Mouse (Mus musculus) spleen, postnatal 0 days (tissue): ENCODE data around the gene Mab21l2. TPM values are rescaled to one million over a fixed set of nuclear protein-coding genes. Genes with fewer than 3 reads are reported as not detected.

ENCODE experiments used
- polyA plus RNA-seq: library from polyadenylated mRNA; unstranded; fragments of >200 nt; fragmentation: Nextera tagmentation; extraction: Ambion mirVana; gene quantifications from 2 replicates; pipeline ENCODE4 v1.2.1, GENCODE M21; 2015

Gene Mab21l2
- 0.21 and 0.24 TPM in 2 replicates for polyA plus RNA-seq

DNA sequence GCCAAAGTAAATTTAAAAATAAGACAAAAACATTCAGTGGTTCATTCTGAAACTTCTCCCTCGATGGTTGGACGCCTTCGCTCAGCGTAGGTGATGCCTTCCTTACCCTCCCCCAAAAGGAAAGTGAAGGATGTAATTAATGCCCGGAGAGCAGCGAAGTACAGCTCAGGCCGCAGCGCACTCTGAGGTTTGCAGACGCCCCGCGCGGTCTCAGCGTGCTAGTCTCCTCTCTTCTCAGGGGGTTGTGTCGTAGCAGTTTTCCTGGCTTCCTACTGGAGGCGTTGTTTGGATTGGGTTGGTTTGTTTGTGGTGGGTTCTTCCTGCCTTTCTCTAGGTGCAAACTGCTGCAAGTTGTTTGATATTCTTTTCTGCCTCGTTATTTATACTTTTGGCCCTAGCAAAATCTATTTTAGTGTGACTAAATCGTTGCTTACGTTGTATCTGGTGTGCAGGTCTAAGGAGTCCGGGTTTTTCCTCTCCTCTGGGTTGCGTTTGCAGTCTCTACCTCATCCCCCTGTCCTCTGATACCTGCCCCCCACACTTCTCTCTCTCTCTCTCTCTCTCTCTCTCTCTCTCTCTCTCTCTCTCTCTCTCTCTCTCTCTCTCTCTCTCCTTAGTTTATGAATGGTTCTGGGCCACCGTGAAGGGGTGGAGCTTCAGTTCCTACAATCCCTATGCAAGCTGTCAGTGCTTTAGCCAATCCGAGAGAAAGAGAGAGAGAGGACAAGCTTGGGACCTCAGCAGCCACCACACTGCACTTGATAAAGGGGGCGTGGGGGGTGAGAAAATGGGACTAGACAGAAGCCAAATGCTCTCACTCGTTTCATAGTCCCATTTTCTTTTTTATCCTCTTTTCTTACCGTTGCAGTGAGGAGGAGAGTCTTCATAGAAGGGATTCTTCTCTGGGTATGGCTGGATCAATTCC is at the start of gene Mab21l2:
Mab21l2 (minus strand) TSS at position 539 of the 925 bp plus-strand sequence.

